Mouse (Mus musculus): ENCODE measurements around the gene Tmod2.

The Tmod2 gene

GRCm38 (mm10) chr9:75558812-75559511 is 52.2 kb downstream of the Tmod2 start:
- in situ Hi-C loops (cut with MboI; ENCODE audit: unreplicated experiment in 2 of 2): no loop called here

GRCm38 (mm10) chr9:75558360-75558759 is 52.8 kb downstream of the Tmod2 start:
- in situ Hi-C loops (cut with MboI; ENCODE audit: unreplicated experiment in 2 of 2): no loop called here

DNA sequence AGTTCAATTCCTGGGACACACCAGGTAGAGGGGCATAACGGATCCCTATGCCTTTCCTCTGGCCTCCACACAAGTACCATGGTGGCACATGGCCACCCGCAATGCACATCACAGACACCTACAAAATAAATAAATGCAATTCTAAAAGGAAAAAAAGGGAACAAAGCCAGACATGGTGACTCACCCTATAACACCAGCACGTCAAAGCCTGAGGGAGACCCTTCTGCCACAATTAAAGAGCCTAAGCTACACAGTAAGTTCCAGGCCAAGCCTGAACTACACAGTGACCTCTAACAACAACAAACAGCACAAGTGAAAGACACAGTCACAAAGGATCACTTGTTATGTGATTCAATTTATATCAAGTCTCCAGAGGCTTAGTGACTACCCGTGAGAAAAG is 57.4 kb downstream of the Tmod2 start:
- in situ Hi-C loops (cut with MboI; ENCODE audit: unreplicated experiment in 2 of 2): no loop called here

DNA sequence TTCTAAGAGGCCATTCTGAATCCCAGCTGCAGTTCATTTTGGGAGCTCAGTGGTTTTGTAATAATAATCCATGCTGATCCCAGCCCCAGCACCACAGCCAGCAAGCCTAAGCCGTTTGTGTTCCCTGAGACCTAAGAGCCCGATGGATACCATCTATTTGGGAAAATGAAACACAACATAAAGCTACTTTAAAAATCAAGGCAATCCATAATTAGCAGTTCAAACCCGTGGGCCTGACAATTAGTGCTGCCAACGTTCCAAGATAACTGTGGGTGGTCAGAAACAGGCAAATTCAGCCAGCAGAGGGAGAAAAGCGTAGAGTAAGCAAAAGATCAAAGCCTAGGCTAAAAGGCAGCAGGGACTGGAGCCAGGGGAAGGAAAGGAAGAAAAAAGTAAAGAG is 59.8 kb downstream of the Tmod2 start:
- in situ Hi-C loops (cut with MboI; ENCODE audit: unreplicated experiment in 2 of 2): no loop called here

DNA sequence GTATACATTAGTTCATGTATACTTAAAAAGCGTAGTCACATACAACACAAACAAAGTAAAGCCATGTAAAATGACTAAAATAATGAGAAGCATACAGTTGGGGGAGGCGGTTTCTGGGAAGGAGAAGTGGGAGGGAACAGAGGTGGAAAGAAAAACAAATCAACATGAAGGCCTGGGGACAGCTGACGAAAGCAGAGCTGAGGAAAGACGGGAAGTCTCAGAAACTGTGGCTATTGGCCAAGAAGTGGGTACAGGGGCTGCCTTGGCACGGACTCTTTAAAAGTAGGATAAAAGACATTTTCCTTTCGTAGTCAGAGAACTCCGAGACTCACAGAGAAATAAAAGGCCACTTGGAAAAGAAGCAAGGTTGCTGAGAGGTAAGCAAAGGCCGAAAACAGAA is 62.1 kb downstream of the Tmod2 start:
- in situ Hi-C loops (cut with MboI; ENCODE audit: unreplicated experiment in 2 of 2): loop anchor here in 1 of 2 experiments (25.0 kb wide), 1 partner anchor 463 kb away; the partner anchor contains the start of gene Hmgcll1

- in situ Hi-C loops (cut with MboI; ENCODE audit: unreplicated experiment in 2 of 2): loop anchor here in 1 of 2 experiments (25.0 kb wide), 1 partner anchor 465 kb away; the partner anchor contains the start of gene Hmgcll1
These were observed 64.1 kb downstream of the Tmod2 start for GRCm38 (mm10) chr9:75546885-75547553.

- in situ Hi-C loops (cut with MboI; ENCODE audit: unreplicated experiment in 2 of 2): loop anchor here in 1 of 2 experiments (25.0 kb wide), 1 partner anchor 467 kb away; the partner anchor contains the start of gene Hmgcll1
These were observed 65.6 kb downstream of the Tmod2 start for GRCm38 (mm10) chr9:75545514-75545913.

- in situ Hi-C loops (cut with MboI; ENCODE audit: unreplicated experiment in 2 of 2): loop anchor here in 1 of 2 experiments (25.0 kb wide), 1 partner anchor 471 kb away; the partner anchor contains the start of gene Hmgcll1
These were observed 69.6 kb downstream of the Tmod2 start for GRCm38 (mm10) chr9:75541497-75541896.

DNA sequence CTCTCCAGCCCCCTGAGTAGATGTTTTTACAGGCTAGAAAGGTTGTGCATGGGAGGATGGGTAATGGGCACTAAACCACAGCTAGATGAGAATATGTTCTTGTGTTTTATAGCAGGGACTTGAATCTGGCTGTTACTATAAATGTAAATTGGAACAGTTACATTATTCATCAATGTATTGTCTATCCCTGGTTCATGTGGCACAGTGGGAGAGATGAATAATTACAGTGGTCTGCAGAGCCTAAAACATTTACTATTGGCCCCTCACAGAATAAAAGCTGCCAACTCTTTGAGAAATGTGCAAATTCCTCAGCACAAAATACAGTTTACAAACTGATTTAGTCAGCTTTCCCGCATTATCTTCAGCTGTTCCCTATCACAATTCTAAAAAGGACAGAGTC is 74.7 kb downstream of the Tmod2 start:
- in situ Hi-C loops (cut with MboI; ENCODE audit: unreplicated experiment in 2 of 2): loop anchor here in 1 of 2 experiments (25.0 kb wide), 1 partner anchor 476 kb away; the partner anchor contains the start of gene Hmgcll1

DNA sequence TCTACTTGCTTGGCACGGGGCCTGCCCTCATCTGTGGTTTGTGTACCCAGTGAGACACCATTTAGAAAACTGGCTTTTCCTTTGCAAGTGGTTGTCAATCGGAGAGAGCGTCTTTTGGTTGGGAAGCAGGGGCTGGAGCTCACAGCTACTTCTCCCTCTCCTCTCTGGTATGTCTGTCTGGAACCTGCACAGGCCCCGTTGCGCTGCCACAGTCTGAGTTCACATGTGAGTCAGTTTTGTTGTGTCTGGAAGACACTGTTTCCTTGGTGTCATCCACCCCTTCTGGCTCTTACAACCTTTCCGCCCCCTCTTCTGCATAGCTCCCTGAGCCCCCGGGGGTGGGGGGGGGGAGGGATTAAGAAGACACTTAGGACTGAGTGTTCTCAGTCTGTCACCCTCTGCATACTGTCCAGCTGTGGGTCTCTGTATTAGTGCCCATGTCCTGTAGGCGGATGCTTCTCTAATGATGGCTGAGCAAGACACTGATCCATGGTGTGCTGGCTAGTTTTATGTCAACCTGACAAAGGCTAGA is 76.6 kb downstream of the Tmod2 start:
- in situ Hi-C loops (cut with MboI; ENCODE audit: unreplicated experiment in 2 of 2): loop anchor here in 1 of 2 experiments (25.0 kb wide), 1 partner anchor 478 kb away; the partner anchor contains the start of gene Hmgcll1

DNA sequence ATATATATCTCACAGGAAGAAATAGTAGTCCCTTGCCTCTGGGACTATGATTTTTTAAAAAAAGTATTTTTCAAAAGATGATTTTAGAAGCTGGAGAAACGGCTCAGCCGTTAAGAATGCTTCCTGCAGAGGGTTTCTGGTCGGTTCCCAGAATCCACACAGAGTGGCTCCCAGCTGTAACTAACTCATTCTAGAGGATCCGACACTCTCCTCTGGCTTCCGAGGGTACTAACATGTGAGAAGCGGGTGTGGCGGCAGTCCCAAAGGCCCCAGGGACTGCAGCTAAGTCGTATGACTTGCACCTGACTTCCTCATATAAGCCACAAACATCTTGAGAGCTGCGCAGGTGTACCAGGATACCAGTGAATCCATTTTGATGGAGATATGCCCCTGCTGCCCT is 78.1 kb downstream of the Tmod2 start:
- in situ Hi-C loops (cut with MboI; ENCODE audit: unreplicated experiment in 2 of 2): loop anchor here in 1 of 2 experiments (25.0 kb wide), 1 partner anchor 479 kb away; the partner anchor contains the start of gene Hmgcll1

GRCm38 (mm10) chr9:75532461-75532860 is 78.7 kb downstream of the Tmod2 start:
- in situ Hi-C loops (cut with MboI; ENCODE audit: unreplicated experiment in 2 of 2): loop anchor here in 1 of 2 experiments (25.0 kb wide), 1 partner anchor 480 kb away; the partner anchor contains the start of gene Hmgcll1

GRCm38 (mm10) chr9:75529358-75529757 is 81.8 kb downstream of the Tmod2 start:
- in situ Hi-C loops (cut with MboI; ENCODE audit: unreplicated experiment in 2 of 2): loop anchor here in 1 of 2 experiments (25.0 kb wide), 1 partner anchor 483 kb away; the partner anchor contains the start of gene Hmgcll1

DNA sequence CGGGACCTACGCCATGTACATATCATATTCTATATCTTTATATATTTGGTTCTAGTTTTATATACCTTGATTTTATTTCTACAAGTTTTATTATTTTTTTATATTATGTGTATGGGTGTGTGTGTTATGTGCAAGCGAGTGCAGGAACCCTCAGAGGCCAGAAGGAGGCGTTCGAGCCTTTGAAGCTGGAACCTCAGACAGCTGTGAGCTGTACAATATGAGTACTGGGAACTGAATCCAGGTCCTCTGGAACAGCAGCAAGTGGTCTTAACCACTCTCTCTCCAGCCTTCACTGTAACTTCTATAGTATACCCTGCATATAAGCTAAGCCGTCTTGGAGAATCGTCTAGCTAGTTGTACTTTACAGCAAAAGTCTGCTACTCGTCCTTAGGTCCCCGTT is 83.0 kb downstream of the Tmod2 start:
- in situ Hi-C loops (cut with MboI; ENCODE audit: unreplicated experiment in 2 of 2): loop anchor here in 1 of 2 experiments (25.0 kb wide), 1 partner anchor 484 kb away; the partner anchor contains the start of gene Hmgcll1

GRCm38 (mm10) chr9:75527368-75528059 is 83.6 kb downstream of the Tmod2 start:
- in situ Hi-C loops (cut with MboI; ENCODE audit: unreplicated experiment in 2 of 2): loop anchor here in 1 of 2 experiments (25.0 kb wide), 1 partner anchor 485 kb away; the partner anchor contains the start of gene Hmgcll1

DNA sequence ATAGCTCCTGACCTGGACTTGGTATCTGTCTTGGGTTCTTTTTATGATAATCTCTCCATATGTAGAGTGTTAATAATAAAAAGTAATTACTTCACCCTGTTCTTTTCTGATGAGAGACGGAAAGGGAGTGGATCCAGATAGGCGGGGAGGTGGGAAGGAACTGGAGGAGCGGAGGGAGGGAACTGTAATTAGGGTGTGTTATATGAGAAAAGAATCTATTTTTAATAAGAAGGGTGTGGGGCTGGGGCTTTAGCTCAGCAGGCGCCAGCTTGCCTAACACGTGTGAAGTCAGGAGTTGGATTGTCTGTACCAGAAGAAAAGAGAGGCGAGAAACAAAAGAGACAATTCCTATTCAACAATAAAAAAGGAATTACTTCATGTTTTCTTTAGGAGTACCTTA is 87.5 kb downstream of the Tmod2 start:
- in situ Hi-C loops (cut with MboI; ENCODE audit: unreplicated experiment in 2 of 2): loop anchor here (5.0 to 25.0 kb wide), 2 partner anchors 54 to 714 kb away; no protein-coding TSS in a partner anchor

GRCm38 (mm10) chr9:75522217-75522616 is 88.9 kb downstream of the Tmod2 start:
- in situ Hi-C loops (cut with MboI; ENCODE audit: unreplicated experiment in 2 of 2): loop anchor here (5.0 to 25.0 kb wide), 2 partner anchors 55 to 715 kb away; no protein-coding TSS in a partner anchor

GRCm38 (mm10) chr9:75521788-75522187 is 89.3 kb downstream of the Tmod2 start:
- in situ Hi-C loops (cut with MboI; ENCODE audit: unreplicated experiment in 2 of 2): loop anchor here (5.0 to 25.0 kb wide), 2 partner anchors 56 to 716 kb away; no protein-coding TSS in a partner anchor

DNA sequence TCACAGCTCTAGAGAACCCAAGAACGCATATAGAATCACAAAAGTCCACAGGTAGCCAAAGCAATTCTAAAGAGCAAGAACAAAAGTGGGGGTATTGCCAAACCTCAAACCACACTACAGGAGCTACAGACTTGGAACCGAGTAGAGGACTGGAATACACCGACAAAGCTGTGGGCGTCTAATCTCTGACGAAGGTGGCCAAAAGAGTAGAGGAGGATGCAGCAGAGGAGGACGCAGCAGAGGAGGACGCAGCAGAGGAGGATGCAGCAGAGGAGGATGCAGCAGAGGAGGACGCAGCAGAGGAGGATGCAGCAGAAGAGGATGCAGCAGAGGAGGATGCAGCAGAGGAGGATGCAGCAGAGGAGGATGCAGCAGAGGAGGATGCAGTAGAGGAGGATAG is 90.2 kb downstream of the Tmod2 start:
- in situ Hi-C loops (cut with MboI; ENCODE audit: unreplicated experiment in 2 of 2): loop anchor here (5.0 to 25.0 kb wide), 2 partner anchors 56 to 716 kb away; no protein-coding TSS in a partner anchor

GRCm38 (mm10) chr9:75517751-75518150 is 93.4 kb downstream of the Tmod2 start:
- in situ Hi-C loops (cut with MboI; ENCODE audit: unreplicated experiment in 2 of 2): loop anchor here (5.0 to 25.0 kb wide), 3 partner anchors 153 to 720 kb away; no protein-coding TSS in a partner anchor
